Mouse (Mus musculus) kidney, postnatal 0 days (tissue): ENCODE data around the gene Tmem259. TPM values are rescaled to one million over a fixed set of nuclear protein-coding genes. Genes with fewer than 3 reads are reported as not detected.
A peak's percentile ranks its signal among the peaks of the same experiment; 100 is the strongest.

Experiments used
- ATAC-seq: fragments of 200-750 bp; cut with Nextera tagmentation; replicated peaks from 2 replicates; pipeline ENCODE4 v1.8.0; 2017; ENCODE audit warnings: low read depth, moderate number of reproducible peaks, moderate TSS enrichment, moderate library complexity; ENCODE audit not compliant: low FRiP score
- DNase-seq: peaks from one replicate; pipeline ENCODE4 v3.0.0-alpha.2; 2016; ENCODE audit warnings: low spot score
- H3K27ac ChIP-seq: fragments of 300-500 bp; sonication (generic); 2 replicates; pipeline ENCODE4 v1.5.1; 2014; ENCODE audit warnings: mild to moderate bottlenecking
- H3K27me3 ChIP-seq: fragments of 300-500 bp; sonication (generic); 2 replicates; pipeline ENCODE4 v1.6.1; 2014; ENCODE audit warnings: low read length, mixed read lengths; ENCODE audit not compliant: insufficient read depth
- H3K36me3 ChIP-seq: fragments of 300-500 bp; sonication (generic); 2 replicates; pipeline ENCODE4 v1.6.1; 2014; ENCODE audit warnings: low read length, mixed read lengths; ENCODE audit not compliant: insufficient read depth
- H3K4me1 ChIP-seq: fragments of 300-500 bp; sonication (generic); replicated peaks from 2 replicates; pipeline ENCODE4 v1.6.1; 2014; ENCODE audit warnings: antibody characterized with exemption, low read length, mixed read lengths; ENCODE audit not compliant: insufficient read depth
- H3K4me2 ChIP-seq: fragments of 300-500 bp; sonication (generic); 2 replicates; pipeline ENCODE4 v1.6.1; 2014; ENCODE audit warnings: mild to moderate bottlenecking, low read length, moderate library complexity, mixed read lengths
- H3K4me3 ChIP-seq: fragments of 300-500 bp; sonication (generic); replicated peaks from 2 replicates; pipeline ENCODE4 v1.5.1; 2014; ENCODE audit warnings: low read depth, low read length
- H3K9ac ChIP-seq: fragments of 300-500 bp; sonication (generic); 2 replicates; pipeline ENCODE4 v1.6.1; 2014; ENCODE audit warnings: low read depth, low read length
- H3K9me3 ChIP-seq: fragments of 300-500 bp; sonication (generic); replicated peaks from 2 replicates; pipeline ENCODE4 v1.6.1; 2016; ENCODE audit warnings: low read length, inconsistent platforms, mixed read lengths
- CTCF ChIP-seq: IDR thresholded peaks from 2 replicates; pipeline ENCODE4 v1.5.1; 2016; ENCODE audit warnings: antibody characterized with exemption, low read depth, mild to moderate bottlenecking, moderate library complexity
- WGBS: fragments of 180-500 bp; shearing (Covaris S2); extraction: QIAGEN DNeasy Blood & Tissue Kit; methylation state at CpG from one replicate; pipeline ENCODE4 v1.1.7; 2014; 5-methylcytosine and 5-hydroxymethylcytosine counted together
- polyA plus RNA-seq: library from polyadenylated mRNA; unstranded; fragments of >200 nt; fragmentation: Nextera tagmentation; extraction: Ambion mirVana; gene quantifications from 2 replicates; pipeline ENCODE4 v1.2.1, GENCODE M21; 2015

Tmem259 gene
- polyA plus RNA-seq, 1 experiment from 2014 or later, result 26.6 TPM

- Histone ChIP-seq H3K9me3 (no peaks in the 10 kb centered on the region), H3K27ac (no peak overlapping the region), H3K4me3 (peak overlapping the region; percentile 51), H3K4me1 (peaks cover 19% of the 10 kb centered on the region; the same call in 1 of the 2 replicates), H3K4me2 (peak overlapping the region; percentile 86), H3K36me3 (0 out of 2 replicates have a peak, but pooled peaks cover 13% of the 10 kb centered on the region), H3K9ac (no peak overlapping the region), H3K27me3 (no peaks in the 10 kb centered on the region)
- WGBS, result 16% methylated on average over 15 of the region's 15 CpGs
- no peak for TF ChIP-seq CTCF
- ATAC-seq (no peak), DNase-seq (no peak)
Observed at GRCm38 (mm10) chr10:79997819-79998218, 13.7 kb upstream of the Tmem259 start.

DNA sequence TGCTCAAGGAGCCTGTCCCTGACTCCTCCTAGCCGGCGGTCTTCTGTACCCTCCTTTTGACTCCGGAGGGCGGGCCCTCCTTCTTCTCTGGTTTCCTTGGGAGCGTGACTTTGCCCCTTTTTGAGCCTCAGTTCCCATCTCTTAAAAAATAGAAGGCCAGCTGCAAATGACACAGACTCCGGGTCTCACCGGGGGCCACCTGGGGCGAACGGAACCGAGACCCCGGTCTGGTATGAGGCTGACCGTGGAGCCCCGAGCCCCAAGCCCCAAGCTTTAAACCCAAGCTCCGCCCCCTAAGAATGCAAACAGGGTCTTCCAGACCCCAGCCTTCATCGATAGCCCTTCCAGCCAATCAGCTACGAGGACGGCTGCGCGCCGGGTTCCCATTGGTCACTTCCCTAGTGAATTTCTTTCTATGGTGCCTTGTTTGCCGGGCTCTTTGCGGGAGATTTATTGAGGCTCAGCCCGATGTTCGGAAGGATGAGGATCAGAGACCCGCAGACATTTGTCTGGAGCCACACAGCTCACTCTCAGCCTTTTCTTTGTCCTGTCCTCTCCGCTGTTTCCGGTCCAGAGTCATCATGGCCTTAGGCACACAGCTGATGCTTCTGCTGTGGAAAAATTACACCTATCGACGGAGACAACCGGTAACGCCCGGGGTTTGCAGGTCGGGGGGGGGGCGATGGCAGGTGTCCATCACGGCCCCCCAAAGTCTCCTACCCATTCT is 13.1 kb upstream of the Tmem259 start:
- H3K4me1 ChIP-seq, result peaks cover 19% of the 10 kb centered on the region; the same call in 1 of the 2 replicates
- H3K9me3 ChIP-seq, result no peaks in the 10 kb centered on the region
- under 1% methylated on average over 35 of the region's 35 CpGs for WGBS
- H3K9ac ChIP-seq, result peak overlapping the region; percentile 58
- H3K36me3 ChIP-seq, result peaks cover 16% of the 10 kb centered on the region; the same call in 1 of the 2 replicates
- no peaks in the 10 kb centered on the region for H3K27me3 ChIP-seq
- ATAC-seq (peak; percentile 22; the same call in 1 of the 2 replicates), DNase-seq (peak; percentile 93)
- H3K27ac ChIP-seq, result no peak overlapping the region
- no peak for TF ChIP-seq CTCF
- H3K4me3 ChIP-seq, result peak overlapping the region; percentile 51
- peak overlapping the region; percentile 86 for H3K4me2 ChIP-seq

- Histone ChIP-seq H3K9me3 (no peaks in the 10 kb centered on the region), H3K9ac (peak within 1 kb of the TSS; percentile 58), H3K36me3 (peaks cover 21% of the 10 kb centered on the region; the same call in 1 of the 2 replicates), H3K4me1 (peaks cover 19% of the 10 kb centered on the region; the same call in 1 of the 2 replicates), H3K27me3 (no peaks in the 10 kb centered on the region), H3K4me3 (peak within 1 kb of the TSS; percentile 51), H3K27ac (peak within 1 kb of the TSS; percentile 47; the same call in 1 of the 2 replicates), H3K4me2 (peak within 1 kb of the TSS; percentile 86)
- DNase-seq, result peak; percentile 96
- TF ChIP-seq CTCF, result peak; percentile 31; the same call in 1 of the 2 replicates
- WGBS, result under 1% methylated on average over 34 of the region's 34 CpGs
- peak; percentile 86 for ATAC-seq
Observed at GRCm38 (mm10) chr10:79996272-79997033, 12.3 kb upstream of the Tmem259 start, which contains the start of gene Abca7. Abca7 (plus strand) TSS chr10:79996494.

DNA sequence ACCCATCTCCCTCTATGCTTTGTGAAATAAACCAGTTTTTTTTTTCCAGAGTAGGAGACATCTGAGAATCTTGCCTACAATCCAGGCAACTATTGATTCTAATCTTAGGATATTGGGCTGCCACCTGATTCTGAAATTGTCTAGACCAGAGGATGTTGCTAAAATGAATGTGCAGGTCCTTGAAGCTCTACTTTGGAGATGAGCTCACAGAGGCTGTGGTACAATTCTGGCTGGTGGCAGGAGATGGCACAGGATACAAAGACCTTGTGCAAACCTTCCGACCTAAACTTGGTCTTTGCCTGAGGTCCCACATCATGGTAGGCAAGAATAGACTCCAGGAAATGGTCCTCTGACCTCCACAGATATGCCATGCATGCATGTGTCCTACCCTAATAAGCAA is 11.5 kb upstream of the Tmem259 start:
- DNase-seq (no peak), ATAC-seq (no peak)
- Histone ChIP-seq H3K9me3 (no peaks in the 10 kb centered on the region), H3K36me3 (peaks cover 25% of the 10 kb centered on the region; the same call in 1 of the 2 replicates), H3K9ac (no peak overlapping the region), H3K27ac (no peak overlapping the region), H3K27me3 (no peaks in the 10 kb centered on the region), H3K4me2 (no peak overlapping the region), H3K4me1 (peaks cover 19% of the 10 kb centered on the region; the same call in 1 of the 2 replicates), H3K4me3 (no peak overlapping the region)
- TF ChIP-seq CTCF, result no peak
- WGBS, result 81% methylated on average over 1 of the region's 1 CpGs

DNA sequence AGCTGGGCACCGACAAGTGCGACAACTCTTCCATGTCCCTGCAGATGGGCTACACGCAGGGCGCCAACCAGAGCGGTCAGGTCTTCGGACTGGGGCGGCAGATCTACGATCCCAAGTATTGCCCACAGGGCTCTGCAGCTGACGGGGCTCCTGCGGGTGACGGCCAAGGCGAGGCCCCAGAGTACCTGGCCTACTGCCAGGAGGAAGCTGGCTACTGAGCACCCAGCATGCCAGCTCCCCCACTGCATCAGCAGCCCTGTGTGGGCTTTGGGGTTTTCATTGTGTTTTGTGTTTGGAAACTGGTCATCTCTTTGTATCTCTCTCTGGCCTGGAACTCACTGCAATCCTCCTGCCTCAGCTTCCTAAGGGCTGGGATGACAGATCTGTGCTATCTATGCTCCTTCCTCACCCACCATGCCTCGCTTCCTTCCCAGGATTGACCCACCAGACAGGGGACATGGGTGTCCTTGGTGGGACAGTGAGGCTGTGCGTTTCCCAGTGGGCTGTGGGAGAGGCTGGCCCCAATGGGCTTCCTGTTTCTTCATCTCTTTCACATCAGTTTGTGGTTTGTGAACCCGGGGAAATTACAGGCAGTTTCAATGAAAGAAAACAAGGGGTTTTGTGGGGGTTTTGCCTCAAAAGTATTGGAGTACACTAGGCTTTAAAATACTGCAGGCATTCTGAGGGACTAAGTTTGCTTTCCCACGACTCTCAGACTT is 10.4 kb upstream of the Tmem259 start:
- 84% methylated on average over 16 of the region's 16 CpGs for WGBS

DNA sequence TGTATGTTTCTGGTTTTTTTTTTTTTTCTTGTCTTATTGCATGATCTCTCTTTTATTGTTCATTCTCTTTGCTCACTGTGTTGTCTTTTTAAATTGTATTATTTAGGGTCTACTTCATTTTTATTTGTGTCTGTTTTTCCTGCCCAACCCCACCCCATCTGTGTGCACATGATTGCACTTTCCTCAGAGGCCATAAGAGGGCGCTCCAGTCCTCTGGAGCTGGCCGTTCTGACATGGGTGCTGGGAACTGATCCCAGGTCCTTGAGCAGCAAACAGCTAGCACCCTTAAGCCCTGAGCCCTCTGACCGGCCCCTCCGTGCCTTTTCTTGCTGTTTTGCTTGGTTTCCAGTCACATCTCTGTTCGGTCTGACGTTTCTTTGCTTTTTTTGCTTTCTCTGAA is 7.4 kb upstream of the Tmem259 start:
- Histone ChIP-seq H3K4me3 (no peak overlapping the region), H3K4me2 (no peak overlapping the region), H3K9ac (no peak overlapping the region), H3K27me3 (no peaks in the 10 kb centered on the region), H3K36me3 (peaks cover 25% of the 10 kb centered on the region; the same call in 1 of the 2 replicates), H3K4me1 (peaks cover 22% of the 10 kb centered on the region), H3K27ac (no peak overlapping the region), H3K9me3 (no peaks in the 10 kb centered on the region)
- no peak for DNase-seq
- no peak for ATAC-seq
- 89% methylated on average over 6 of the region's 6 CpGs for WGBS
- TF ChIP-seq CTCF, result peak; percentile 32; the same call in 1 of the 2 replicates

More for the DNA sequence above, 10.4 kb upstream of the Tmem259 start:
- no peaks in the 10 kb centered on the region for H3K27me3 ChIP-seq
- no peak overlapping the region for H3K4me2 ChIP-seq
- DNase-seq (no peak), ATAC-seq (no peak)
- H3K27ac ChIP-seq, result no peak overlapping the region
- peaks cover 25% of the 10 kb centered on the region; the same call in 1 of the 2 replicates for H3K36me3 ChIP-seq
- no peak overlapping the region for H3K9ac ChIP-seq
- H3K4me3 ChIP-seq, result no peak overlapping the region
- H3K4me1 ChIP-seq, result peaks cover 25% of the 10 kb centered on the region; the same call in 1 of the 2 replicates
- no peaks in the 10 kb centered on the region for H3K9me3 ChIP-seq
- no peak for TF ChIP-seq CTCF
